Mouse (Mus musculus) CH12.LX (cell line): ENCODE results near the gene Itgal. TPM values are rescaled to one million over a fixed set of nuclear protein-coding genes. Genes with fewer than 3 reads are reported as not detected.

ENCODE experiments used
- DNase-seq: peaks from one replicate; pipeline ENCODE4 v3.0.0-alpha.2; 2013; ENCODE audit errors: extremely low read depth
- H3K27ac ChIP-seq: 2 replicates; pipeline ENCODE4 v1.5.1; 2012; ENCODE audit warnings: low read depth, mild to moderate bottlenecking, control low read depth, moderate library complexity; ENCODE audit not compliant: insufficient read depth
- H3K27me3 ChIP-seq: replicated peaks from 2 replicates; pipeline ENCODE3; 2012; ENCODE audit warnings: inconsistent platforms
- H3K36me3 ChIP-seq, 2 experiments: replicated peaks in 1 of 2; 2 replicates each; pipeline versions ENCODE3 to v1.6.1; 2012; ENCODE audit warnings: inconsistent platforms in 1 of 2, low read length in 1 of 2, mild to moderate bottlenecking in 1 of 2, mixed read lengths in 1 of 2, moderate library complexity in 1 of 2; ENCODE audit not compliant: control insufficient read depth in 1 of 2, insufficient read depth in 1 of 2
- H3K4me1 ChIP-seq, 2 experiments: 2 replicates each; pipeline ENCODE4 v1.6.1; 2012; ENCODE audit warnings: inconsistent platforms in 1 of 2, moderate library complexity in 1 of 2; ENCODE audit not compliant: insufficient read depth in 2 of 2, control insufficient read depth in 1 of 2
- H3K4me2 ChIP-seq: 2 replicates; pipeline ENCODE4 v1.6.1; 2012; ENCODE audit warnings: low read depth, mild to moderate bottlenecking, control low read depth; ENCODE audit not compliant: poor library complexity, insufficient read depth, severe bottlenecking
- H3K4me3 ChIP-seq, 3 experiments: fragments of 150-350 bp in 1 of 3; sonication (generic) in 1 of 3; replicated peaks in 1 of 3; 2 replicates each; pipeline versions ENCODE3 to v1.5.1; 2011 to 2012; ENCODE audit warnings: low read depth in 2 of 3, low read length in 2 of 3, mild to moderate bottlenecking in 2 of 3, moderate library complexity in 2 of 3, control low read depth in 1 of 3, improper control_type of control experiment in 1 of 3, inconsistent platforms in 1 of 3, mixed read lengths in 1 of 3; ENCODE audit not compliant: poor library complexity in 1 of 3
- H3K79me2 ChIP-seq: replicated peaks from 2 replicates; pipeline ENCODE4 v1.6.1; 2012; ENCODE audit warnings: mild to moderate bottlenecking, moderate library complexity; ENCODE audit not compliant: control insufficient read depth, poor library complexity, insufficient read depth, severe bottlenecking; ENCODE audit errors: extremely low read depth
- H3K9ac ChIP-seq: 2 replicates; pipeline ENCODE4 v1.6.1; 2012; ENCODE audit warnings: low read depth, mild to moderate bottlenecking, control low read depth, moderate library complexity; ENCODE audit not compliant: insufficient read depth
- H3K9me3 ChIP-seq: replicated peaks from 2 replicates; pipeline ENCODE3; 2012; ENCODE audit warnings: low read length, inconsistent platforms, mixed read lengths
- BHLHE40 ChIP-seq: IDR thresholded peaks from 2 replicates; pipeline ENCODE4 v1.6.1; 2011; ENCODE audit warnings: mild to moderate bottlenecking, low read depth, low read length, improper control_type of control experiment
- CHD2 ChIP-seq: IDR thresholded peaks from 2 replicates; pipeline ENCODE4 v1.6.1; 2011; ENCODE audit warnings: low read length, improper control_type of control experiment
- ELF1 ChIP-seq: IDR thresholded peaks from 2 replicates; pipeline ENCODE4 v1.6.1; 2014; ENCODE audit warnings: low read depth, mild to moderate bottlenecking, inconsistent platforms, low read length, improper control_type of control experiment
- ETS1 ChIP-seq: conservative IDR thresholded peaks from 2 replicates; pipeline ENCODE4 v1.6.1; 2012; ENCODE audit warnings: low read depth, mild to moderate bottlenecking, inconsistent platforms, low read length, improper control_type of control experiment, moderate library complexity
- GABPA ChIP-seq: IDR thresholded peaks from 2 replicates; pipeline ENCODE4 v1.6.1; 2012; ENCODE audit warnings: low read depth, low read length, improper control_type of control experiment, inconsistent platforms; ENCODE audit not compliant: insufficient replicate concordance
- IRF4 ChIP-seq: IDR thresholded peaks from 2 replicates; pipeline ENCODE4 v1.6.1; 2014; ENCODE audit warnings: low read depth, mild to moderate bottlenecking, inconsistent platforms, low read length, improper control_type of control experiment
- JUND ChIP-seq: conservative IDR thresholded peaks from 2 replicates; pipeline ENCODE4 v1.6.1; 2011; ENCODE audit warnings: low read depth, low read length, improper control_type of control experiment
- MEF2A ChIP-seq: IDR thresholded peaks from 2 replicates; pipeline ENCODE4 v1.6.1; 2014; ENCODE audit warnings: low read depth, mild to moderate bottlenecking, inconsistent platforms, low read length, improper control_type of control experiment, borderline replicate concordance
- MYC ChIP-seq: IDR thresholded peaks from 2 replicates; pipeline ENCODE4 v1.6.1; 2011; ENCODE audit warnings: low read depth, mild to moderate bottlenecking, improper control_type of control experiment, low read length
- NELFE ChIP-seq: IDR thresholded peaks from 2 replicates; pipeline ENCODE4 v1.6.1; 2011; ENCODE audit warnings: low read depth, low read length, improper control_type of control experiment
- RAD21 ChIP-seq: IDR thresholded peaks from 2 replicates; pipeline ENCODE4 v1.6.1; 2011; ENCODE audit warnings: low read depth, mild to moderate bottlenecking, low read length, improper control_type of control experiment, moderate library complexity
- SIN3A ChIP-seq: IDR thresholded peaks from 2 replicates; pipeline ENCODE4 v1.6.1; 2012; ENCODE audit warnings: low read length, improper control_type of control experiment, inconsistent platforms
- TBP ChIP-seq: conservative IDR thresholded peaks from 2 replicates; pipeline ENCODE4 v1.6.1; 2011; ENCODE audit warnings: low read depth, low read length, improper control_type of control experiment
- TCF12 ChIP-seq: IDR thresholded peaks from 2 replicates; pipeline ENCODE4 v1.6.1; 2014; ENCODE audit warnings: low read depth, mild to moderate bottlenecking, inconsistent platforms, low read length, improper control_type of control experiment
- ZKSCAN1 ChIP-seq: IDR thresholded peaks from 2 replicates; pipeline ENCODE4 v1.6.1; 2012; ENCODE audit warnings: low read depth, inconsistent platforms, low read length, improper control_type of control experiment, borderline replicate concordance
- ZNF384 ChIP-seq: IDR thresholded peaks from 2 replicates; pipeline ENCODE4 v1.6.1; 2012; ENCODE audit warnings: low read depth, low read length, improper control_type of control experiment, inconsistent platforms
- dilution Hi-C: fragments of 300-500 bp; cut with MboI; formaldehyde crosslinking; loops from 2 replicates; pipeline ENCODE4 v1.14.3; 2020; ENCODE audit warnings: low sequenced_read_pairs; ENCODE audit not compliant: extremely low pct_unique_long_range_greater_than_20kb, extremely low pct_ligation_motif_present
- in situ Hi-C: fragments of 300-500 bp; cut with MboI; formaldehyde crosslinking; loops from 3 replicates; pipeline ENCODE4 v1.14.3; 2019; ENCODE audit warnings: low sequenced_read_pairs, low pct_ligation_motif_present, low pct_unique_long_range_greater_than_20kb, mixed read lengths
- polyA plus RNA-seq: library from polyadenylated mRNA; unstranded; fragments of >175 nt; gene quantifications from 2 replicates; pipeline ENCODE4 v1.2.1, GENCODE M21; 2012; ENCODE audit warnings: low read depth; ENCODE audit not compliant: insufficient read length
- total RNA-seq, 2 experiments: library from RNA; depleted of rRNA; stranded (reverse); fragments of 300-350 nt in 1 of 2; fragments of >200 nt in 1 of 2; gene quantifications; 2 replicates each; pipeline ENCODE4 v1.2.3; 2012 to 2014

Itgal gene
- total and polyA plus RNA-seq, 3 experiments = 43.9 to 177 (median 69.0) TPM

DNA sequence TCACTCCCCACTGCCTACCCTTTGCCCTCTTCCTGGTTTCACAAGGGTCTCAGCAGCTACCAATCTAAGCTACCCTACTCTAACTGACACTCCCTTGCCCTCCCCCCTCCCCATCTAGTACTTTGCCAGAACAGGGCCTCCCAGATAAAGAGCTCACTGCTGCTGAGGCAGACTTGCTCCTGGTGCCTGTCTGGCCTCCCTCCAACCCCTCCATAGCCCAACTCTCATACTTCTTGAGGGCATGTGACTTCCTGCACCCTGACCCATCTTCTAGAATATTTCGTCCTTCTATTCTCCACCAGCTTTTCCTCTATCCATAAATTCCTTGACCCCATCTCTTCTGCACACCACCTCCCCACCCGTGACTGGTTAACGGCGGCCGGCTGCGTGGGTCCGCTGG, 46.8 kb downstream of the Itgal start:
- Histone ChIP-seq H3K79me2 (no peaks in the 10 kb centered on the region), H3K4me2 (no peak overlapping the region), H3K27me3 (peaks cover 7% of the 10 kb centered on the region), H3K27ac (no peak overlapping the region), H3K4me1 (peaks cover 0 to 11% of the 10 kb centered on the region in 2 experiments; a peak in 2 of 4 replicates), H3K9ac (no peak overlapping the region), H3K36me3 (peaks cover 10 to 25% of the 10 kb centered on the region in 2 experiments), H3K4me3 (no peak overlapping the region), H3K9me3 (no peaks in the 10 kb centered on the region)
- dilution Hi-C loops (no loop called here), in situ Hi-C loops (no loop called here)
- TF ChIP-seq MYC (no peak), MEF2A (no peak), CHD2 (no peak), GABPA (no peak), SIN3A (no peak)
- no peak for DNase-seq

DNA sequence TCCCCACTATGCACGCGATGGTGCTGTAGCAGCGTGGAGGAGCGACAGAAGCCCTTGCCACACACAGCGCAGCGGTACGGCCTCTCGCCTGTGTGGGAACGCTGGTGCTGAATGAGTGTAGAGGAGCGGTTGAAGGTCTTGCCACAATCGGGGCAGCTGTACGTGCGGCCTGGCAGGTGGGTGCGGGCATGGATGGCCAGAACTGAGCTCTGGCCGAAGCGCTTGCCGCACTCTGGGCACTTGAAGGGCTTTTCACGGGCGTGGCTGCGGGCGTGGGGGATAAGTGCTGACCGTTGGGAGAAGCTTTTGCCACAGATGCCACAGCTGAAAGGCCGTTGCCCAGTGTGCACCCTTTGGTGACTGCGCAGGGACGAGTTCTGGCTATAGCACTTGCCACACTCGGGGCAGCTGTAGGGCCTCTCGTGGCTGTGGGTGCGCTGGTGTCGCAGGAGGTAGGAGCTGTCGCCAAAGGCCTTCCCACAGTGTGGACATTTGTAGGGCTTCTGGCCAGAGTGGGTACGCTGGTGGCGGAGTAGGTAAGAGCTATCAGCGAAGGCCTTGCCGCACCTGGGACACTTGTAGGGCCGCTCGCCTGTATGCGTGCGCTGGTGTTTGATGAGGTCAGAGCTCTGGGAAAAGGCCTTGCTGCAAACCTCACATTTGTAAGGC, 47.4 kb downstream of the Itgal start:
- no peak for DNase-seq
- Histone ChIP-seq H3K4me1 (peaks cover 0 to 11% of the 10 kb centered on the region in 2 experiments; a peak in 2 of 4 replicates), H3K27ac (no peak overlapping the region), H3K36me3 (peaks cover 10 to 24% of the 10 kb centered on the region in 2 experiments), H3K9ac (no peak overlapping the region), H3K4me2 (no peak overlapping the region), H3K9me3 (no peaks in the 10 kb centered on the region), H3K4me3 (no peak overlapping the region), H3K27me3 (peaks cover 7% of the 10 kb centered on the region), H3K79me2 (no peaks in the 10 kb centered on the region)
- TF ChIP-seq ELF1 (no peak), IRF4 (no peak), GABPA (no peak), CHD2 (no peak), ETS1 (no peak), JUND (no peak), BHLHE40 (no peak), ZKSCAN1 (no peak), TBP (no peak), TCF12 (no peak), NELFE (no peak), RAD21 (no peak), ZNF384 (no peak)
- in situ Hi-C loops = no loop called here
- dilution Hi-C loops = no loop called here
